Mouse (Mus musculus): Measurements from ENCODE around the gene Tmc7. TPM values are rescaled to one million over a fixed set of nuclear protein-coding genes. Genes with fewer than 3 reads are reported as not detected.

Tmc7 gene
- polyA plus RNA-seq, 1 experiment from 2014 or later, result 8.5 TPM

DNA sequence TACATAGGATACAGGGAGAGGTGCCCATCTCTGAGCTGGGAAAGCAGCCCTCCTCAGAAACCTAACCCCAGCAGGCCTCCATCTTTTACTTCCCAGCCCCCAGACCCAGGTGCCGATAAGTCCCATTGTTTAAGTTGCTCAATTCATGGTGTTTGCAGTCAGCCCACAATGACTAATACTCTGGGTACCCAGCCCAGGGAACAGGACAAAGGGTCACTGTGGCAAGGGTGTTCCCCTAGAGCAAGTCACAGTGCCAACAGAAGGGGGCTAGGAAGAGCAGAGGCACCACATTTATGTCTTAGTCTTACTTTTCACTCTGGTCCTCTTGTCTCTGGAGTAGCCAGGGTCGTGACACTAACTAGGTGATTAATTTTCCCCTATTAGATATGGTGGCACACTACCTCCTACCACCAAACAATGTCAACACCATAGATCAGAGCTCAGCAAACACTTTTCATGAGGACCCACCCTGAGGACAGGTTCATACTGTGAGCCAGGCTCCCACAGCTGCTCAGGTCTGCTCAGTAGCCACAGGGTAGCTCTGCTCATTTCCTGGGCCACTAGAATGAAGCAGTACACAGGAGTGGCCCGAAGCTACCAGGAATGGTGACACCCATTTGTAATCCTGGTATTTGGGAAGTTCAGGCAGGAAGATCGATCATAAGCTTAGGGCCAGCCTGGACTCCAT, 89.5 kb downstream of the Tmc7 start:
- no peaks in the 10 kb centered on the region for H3K9me3 ChIP-seq (replicated peaks)
- no peak overlapping the region for H3K27ac ChIP-seq
- H3K9ac ChIP-seq, result no peak overlapping the region
- 82% methylated on average over 4 of the region's 4 CpGs for WGBS
- no peak overlapping the region for H3K4me2 ChIP-seq (replicated peaks)
- no peak overlapping the region for H3K4me3 ChIP-seq
- H3K27me3 ChIP-seq, result peaks cover 38% of the 10 kb centered on the region
- no peak for ATAC-seq (ENCODE audit: low FRiP score)
- H3K4me1 ChIP-seq, result peaks cover 10% of the 10 kb centered on the region
- H3K36me3 ChIP-seq, result no peaks in the 10 kb centered on the region

DNA sequence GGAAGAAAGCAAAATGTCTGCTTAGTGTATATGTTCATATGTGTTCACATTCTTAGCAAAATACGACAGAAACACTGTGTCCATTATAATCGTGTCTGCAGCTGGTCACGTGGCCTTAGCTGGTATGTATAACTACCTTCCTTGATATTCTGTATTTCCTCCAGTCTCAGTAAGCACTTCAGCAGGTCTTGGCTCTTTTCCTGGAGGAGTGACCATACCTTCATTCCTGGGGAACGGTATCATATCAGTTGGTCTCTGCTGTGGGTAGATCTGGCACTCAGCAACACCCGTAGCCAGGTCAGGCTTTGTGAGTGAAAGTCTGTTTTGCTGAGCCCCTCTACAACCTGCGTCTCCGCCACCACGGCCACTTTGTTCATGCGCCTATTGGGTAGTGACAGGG, 90.6 kb downstream of the Tmc7 start:
- Histone ChIP-seq H3K4me2 (replicated peaks) (no peak overlapping the region), H3K27me3 (peaks cover 49% of the 10 kb centered on the region), H3K4me1 (peaks cover 16% of the 10 kb centered on the region), H3K36me3 (no peaks in the 10 kb centered on the region), H3K9me3 (replicated peaks) (no peaks in the 10 kb centered on the region), H3K9ac (no peak overlapping the region), H3K4me3 (no peak overlapping the region), H3K27ac (no peak overlapping the region)
- ATAC-seq (ENCODE audit: low FRiP score), result no peak
- 91% methylated on average over 9 of the region's 9 CpGs for WGBS

- H3K27me3 ChIP-seq, result peaks cover 60% of the 10 kb centered on the region
Observed at GRCm38 (mm10) chr7:118491431-118492147, 92.9 kb downstream of the Tmc7 start, which contains the start of gene Itpripl2. Gene Itpripl2, minus strand, starts transcription at chr7:118491975.

DNA sequence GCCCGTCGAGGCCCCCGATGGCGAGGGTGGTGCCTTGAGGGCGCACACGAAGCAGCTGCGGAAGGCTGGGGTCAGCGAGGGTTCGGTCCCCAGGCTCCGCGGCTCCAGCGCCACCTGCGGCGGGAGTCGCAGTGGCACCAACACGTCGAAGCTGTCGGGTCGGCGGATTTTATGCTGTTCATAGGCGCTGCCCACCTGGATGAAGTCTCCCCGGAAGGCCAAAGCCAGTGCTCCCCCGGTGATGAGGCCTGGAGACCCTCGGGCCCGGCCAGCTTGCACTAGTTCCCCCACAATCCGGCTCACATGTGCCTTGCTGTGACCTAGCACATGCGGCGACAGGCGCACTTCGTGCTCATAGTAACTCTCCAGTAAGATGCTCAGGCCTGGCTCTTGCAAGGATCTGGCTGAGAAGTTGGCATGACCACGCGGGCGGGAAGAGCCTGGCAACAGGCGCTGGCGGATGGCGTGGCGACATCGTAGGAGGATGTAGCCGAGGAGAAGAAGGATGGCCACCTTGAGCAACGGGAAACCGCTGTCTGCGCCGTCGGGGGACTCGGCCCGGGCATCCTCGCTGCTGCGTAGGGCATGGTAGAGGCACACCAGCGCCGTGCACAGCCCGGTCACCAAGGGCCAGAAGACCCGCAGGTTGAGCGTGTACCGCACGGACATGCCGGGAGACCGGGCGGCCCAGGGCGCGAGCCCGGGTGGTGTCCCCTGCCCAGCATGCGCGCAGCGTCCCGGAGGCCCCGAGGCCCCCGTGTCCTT, 93.7 kb downstream of the Tmc7 start:
- peaks cover 60% of the 10 kb centered on the region for H3K27me3 ChIP-seq
- H3K4me1 ChIP-seq, result peaks cover 21% of the 10 kb centered on the region
- H3K27ac ChIP-seq, result no peak overlapping the region
- H3K4me2 ChIP-seq (replicated peaks), result peak overlapping the region; percentile 58
- H3K9ac ChIP-seq, result peak overlapping the region; percentile 66
- H3K9me3 ChIP-seq (replicated peaks), result no peaks in the 10 kb centered on the region
- peak; percentile 49; the same call in 1 of the 2 replicates for ATAC-seq (ENCODE audit: low FRiP score)
- H3K36me3 ChIP-seq, result no peaks in the 10 kb centered on the region
- WGBS, result 3% methylated on average over 67 of the region's 67 CpGs
- peak overlapping the region; percentile 44 for H3K4me3 ChIP-seq

More at GRCm38 (mm10) chr7:118491431-118492147, 92.9 kb downstream of the Tmc7 start, which contains the start of gene Itpripl2:
- Histone ChIP-seq H3K9me3 (replicated peaks) (no peaks in the 10 kb centered on the region), H3K27ac (no peak within 1 kb of the TSS), H3K4me3 (peak within 1 kb of the TSS; percentile 44), H3K9ac (peak within 1 kb of the TSS; percentile 66), H3K4me1 (peaks cover 21% of the 10 kb centered on the region), H3K4me2 (replicated peaks) (peak within 1 kb of the TSS; percentile 58), H3K36me3 (no peaks in the 10 kb centered on the region)
- WGBS, result under 1% methylated on average over 54 of the region's 55 CpGs
- peak; percentile 80 for ATAC-seq (ENCODE audit: low FRiP score)

GRCm38 (mm10) chr7:118489706-118490665, 94.5 kb downstream of the Tmc7 start:
- Histone ChIP-seq H3K4me3 (peak overlapping the region; percentile 44; the same call in 1 of the 2 replicates), H3K4me2 (replicated peaks) (peak overlapping the region; percentile 58), H3K9me3 (replicated peaks) (no peaks in the 10 kb centered on the region), H3K9ac (0 out of 2 replicates have a peak overlapping the region, but pooled peaks have one; percentile 66), H3K36me3 (no peaks in the 10 kb centered on the region), H3K27ac (no peak overlapping the region), H3K27me3 (peaks cover 58% of the 10 kb centered on the region), H3K4me1 (peaks cover 21% of the 10 kb centered on the region)
- no peak; the same call in 1 of the 2 replicates for ATAC-seq (ENCODE audit: low FRiP score)
- WGBS, result 16% methylated on average over 55 of the region's 57 CpGs

GRCm38 (mm10) chr7:118488060-118488664, 96.4 kb downstream of the Tmc7 start:
- H3K4me2 ChIP-seq (replicated peaks), result no peak overlapping the region; the same call in 1 of the 2 replicates
- H3K4me1 ChIP-seq, result peaks cover 21% of the 10 kb centered on the region
- H3K27me3 ChIP-seq, result peaks cover 53% of the 10 kb centered on the region
- 0 out of 2 replicates have a peak overlapping the region, but pooled peaks have one; percentile 44 for H3K27ac ChIP-seq
- H3K9me3 ChIP-seq (replicated peaks), result no peaks in the 10 kb centered on the region
- 22% methylated on average over 8 of the region's 8 CpGs for WGBS
- no peak overlapping the region for H3K9ac ChIP-seq
- H3K36me3 ChIP-seq, result no peaks in the 10 kb centered on the region
- no peak overlapping the region for H3K4me3 ChIP-seq
- no peak for ATAC-seq (ENCODE audit: low FRiP score)

DNA sequence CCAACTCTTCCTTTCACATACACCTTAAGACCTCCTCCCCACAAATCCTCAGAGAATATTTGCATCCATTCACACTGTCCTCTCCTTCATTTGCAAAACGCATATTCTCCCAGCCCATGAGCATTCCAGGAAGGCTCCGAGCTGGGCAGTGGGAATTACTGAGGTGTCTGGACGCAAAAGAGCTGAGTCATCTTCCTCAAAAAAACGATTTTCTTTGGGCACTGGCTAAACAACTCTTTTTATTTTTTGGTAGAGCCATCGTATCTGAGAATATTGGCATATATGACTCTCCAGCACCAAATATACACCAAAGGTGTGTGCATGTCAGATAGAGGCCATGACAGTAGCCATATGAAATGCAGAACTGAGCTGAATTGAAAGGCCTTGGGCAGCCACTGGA, 97.6 kb downstream of the Tmc7 start:
- peaks cover 41% of the 10 kb centered on the region for H3K27me3 ChIP-seq
- H3K4me1 ChIP-seq, result peaks cover 21% of the 10 kb centered on the region
- H3K9me3 ChIP-seq (replicated peaks), result no peaks in the 10 kb centered on the region
- no peak overlapping the region for H3K9ac ChIP-seq
- no peak overlapping the region for H3K4me2 ChIP-seq (replicated peaks)
- no peak for ATAC-seq (ENCODE audit: low FRiP score)
- H3K27ac ChIP-seq, result no peak overlapping the region
- 62% methylated on average over 5 of the region's 5 CpGs for WGBS
- H3K36me3 ChIP-seq, result no peaks in the 10 kb centered on the region
- H3K4me3 ChIP-seq, result no peak overlapping the region

Other genes starting within 250 kb of the Tmc7 start
- 6.1 and 6.4 TPM in 2 replicates for gene Syt17, start 136.5 kb downstream of the Tmc7 start, polyA plus RNA-seq (2016; fragmentation: Nextera tagmentation; extraction: Ambion mirVana)
- 3.4 and 3.9 TPM in 2 replicates for gene Itpripl2, start 92.8 kb downstream of the Tmc7 start, polyA plus RNA-seq (2016; fragmentation: Nextera tagmentation; extraction: Ambion mirVana)
- 83.3 and 90.4 TPM in 2 replicates for gene Coq7, start 51.4 kb downstream of the Tmc7 start, polyA plus RNA-seq (2016; fragmentation: Nextera tagmentation; extraction: Ambion mirVana)
- 0.10 and 0.55 TPM in 2 replicates for gene Tmc5, start 12.6 kb upstream of the Tmc7 start, polyA plus RNA-seq (2016; fragmentation: Nextera tagmentation; extraction: Ambion mirVana)
- gene Gde1, start 121.0 kb upstream of the Tmc7 start, polyA plus RNA-seq (2016; fragmentation: Nextera tagmentation; extraction: Ambion mirVana), result 112 and 115 TPM in 2 replicates
- gene Ccp110, start 127.8 kb upstream of the Tmc7 start, polyA plus RNA-seq (2016; fragmentation: Nextera tagmentation; extraction: Ambion mirVana), result 34.2 and 38.6 TPM in 2 replicates
- 98.2 and 101 TPM in 2 replicates for gene Vps35l, start 155.5 kb upstream of the Tmc7 start, polyA plus RNA-seq (2016; fragmentation: Nextera tagmentation; extraction: Ambion mirVana)